13 mouse cellular contexts compared by ENCODE assay signal in the genomic region with DNA sequence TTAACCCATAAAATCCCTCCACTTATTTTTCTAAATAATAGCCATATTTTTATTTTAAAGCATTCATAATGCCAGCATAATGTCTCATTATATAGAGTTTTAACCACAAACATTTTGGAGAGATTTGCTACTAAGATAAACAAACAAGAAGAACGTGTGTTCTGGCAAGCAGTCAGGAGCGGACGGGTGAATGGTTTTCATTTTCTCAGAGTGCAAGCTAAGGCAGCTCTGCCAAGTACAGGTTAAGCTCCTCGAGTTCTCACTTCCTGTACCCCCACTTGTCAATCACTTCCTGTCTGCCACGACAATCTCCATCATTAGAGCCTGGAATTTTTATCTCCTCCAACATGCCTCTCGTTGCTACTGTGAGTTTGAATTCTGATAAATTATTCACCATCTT. TPM values are rescaled to one million over a fixed set of nuclear protein-coding genes. Genes with fewer than 3 reads are reported as not detected.
DNase-seq lines count a peak whose midpoint lies in the region; ATAC-seq lines count a peak whose summit lies in the region.
"Had no signal": no experiment of that assay in that cellular context is flagged by ENCODE, and none has a peak within 500 bp of the region (broad histone marks: within the 10 kb centered on the region; RNA-seq: fewer than 3 reads in every experiment).

No protein-coding gene starts in this region.

- H3K4me1 ChIP-seq in heart, embryonic 12.5 days (replicated peaks), result peaks cover 21% of the 10 kb centered on the region
- H3K4me1 ChIP-seq in embryonic facial prominence, embryonic 13.5 days, result peaks cover 77% of the 10 kb centered on the region
- peaks cover 53% of the 10 kb centered on the region for H3K4me1 ChIP-seq in midbrain, embryonic 12.5 days
- peaks cover 85% of the 10 kb centered on the region for H3K4me1 ChIP-seq in forebrain, embryonic 10.5 days
- H3K4me1 ChIP-seq: megakaryocyte, embryonic 14.5 days had no signal

- no peaks in the 10 kb centered on the region for H3K36me3 ChIP-seq in heart, embryonic 12.5 days
- no peaks in the 10 kb centered on the region for H3K36me3 ChIP-seq in embryonic facial prominence, embryonic 13.5 days
- H3K36me3 ChIP-seq in midbrain, embryonic 12.5 days, result 0 out of 2 replicates have a peak, but pooled peaks cover 7% of the 10 kb centered on the region
- no peaks in the 10 kb centered on the region for H3K36me3 ChIP-seq in forebrain, embryonic 10.5 days (replicated peaks)

- H3K9me3 ChIP-seq in heart, embryonic 12.5 days (replicated peaks), result no peaks in the 10 kb centered on the region
- H3K9me3 ChIP-seq in embryonic facial prominence, embryonic 13.5 days, result no peaks in the 10 kb centered on the region
- no peaks in the 10 kb centered on the region for H3K9me3 ChIP-seq in midbrain, embryonic 12.5 days
- no peaks in the 10 kb centered on the region for H3K9me3 ChIP-seq in forebrain, embryonic 10.5 days
- H3K9me3 ChIP-seq: megakaryocyte, embryonic 14.5 days had no signal

- peak overlapping the region; percentile 65 for H3K4me2 ChIP-seq in heart, embryonic 12.5 days
- H3K4me2 ChIP-seq in embryonic facial prominence, embryonic 13.5 days, result peak overlapping the region; percentile 54
- H3K4me2 ChIP-seq in midbrain, embryonic 12.5 days (replicated peaks), result peak overlapping the region; percentile 35; the same call in 1 of the 2 replicates

- no peak overlapping the region for H3K9ac ChIP-seq in heart, embryonic 12.5 days
- 0 out of 2 replicates have a peak overlapping the region, but pooled peaks have one; percentile 62 for H3K9ac ChIP-seq in embryonic facial prominence, embryonic 13.5 days
- H3K9ac ChIP-seq in midbrain, embryonic 12.5 days (replicated peaks), result no peak overlapping the region
- H3K9ac ChIP-seq: liver, postnatal 0 days had no signal

- H3K27ac ChIP-seq in heart, embryonic 12.5 days (ENCODE audit: poor library complexity, severe bottlenecking), result no peak overlapping the region
- peak overlapping the region; percentile 62; the same call in 1 of the 2 replicates for H3K27ac ChIP-seq in embryonic facial prominence, embryonic 13.5 days
- no peak overlapping the region; the same call in 1 of the 2 replicates for H3K27ac ChIP-seq in midbrain, embryonic 12.5 days (replicated peaks)
- no peak overlapping the region for H3K27ac ChIP-seq in forebrain, embryonic 10.5 days

- 22% methylated on average over 6 of the region's 6 CpGs for WGBS in heart, embryonic 12.5 days
- WGBS in embryonic facial prominence, embryonic 13.5 days, result 10% methylated on average over 6 of the region's 6 CpGs
- 56% methylated on average over 6 of the region's 6 CpGs for WGBS in midbrain, embryonic 12.5 days
- 55% methylated on average over 6 of the region's 6 CpGs for WGBS in forebrain, embryonic 10.5 days

- no peak for ATAC-seq in heart, embryonic 12.5 days (ENCODE audit: insufficient number of reproducible peaks, low FRiP score)
- ATAC-seq in embryonic facial prominence, embryonic 13.5 days (ENCODE audit: insufficient number of reproducible peaks, insufficient read depth, low FRiP score, low TSS enrichment, low read depth), result no peak
- ATAC-seq in midbrain, embryonic 12.5 days (ENCODE audit: low FRiP score, low read depth), result no peak
- ATAC-seq: liver, postnatal 0 days; Patski had no signal

- H3K27me3 ChIP-seq in heart, embryonic 12.5 days (replicated peaks), result peaks cover 58% of the 10 kb centered on the region
- H3K27me3 ChIP-seq in embryonic facial prominence, embryonic 13.5 days, result peaks cover 79% of the 10 kb centered on the region
- peaks cover 50% of the 10 kb centered on the region for H3K27me3 ChIP-seq in midbrain, embryonic 12.5 days
- peaks cover 94% of the 10 kb centered on the region for H3K27me3 ChIP-seq in forebrain, embryonic 10.5 days (ENCODE audit: poor library complexity, severe bottlenecking)

- peak overlapping the region; percentile 21; the same call in 1 of the 2 replicates for H3K4me3 ChIP-seq in heart, embryonic 12.5 days
- peak overlapping the region; percentile 22 for H3K4me3 ChIP-seq in embryonic facial prominence, embryonic 13.5 days
- H3K4me3 ChIP-seq in midbrain, embryonic 12.5 days, result no peak overlapping the region
- no peak overlapping the region for H3K4me3 ChIP-seq in forebrain, embryonic 10.5 days
- H3K4me3 ChIP-seq: megakaryocyte, embryonic 14.5 days had no signal

- no peak for DNase-seq in heart, adult 8-10 months (ENCODE audit: low spot score)
- DNase-seq in 3T3-L1 (ENCODE audit: low read depth, low spot score), result peak; percentile 60
- DNase-seq in ovary, postnatal 14 days (ENCODE audit: low spot score), result no peak
- no peak for DNase-seq in thymus, postnatal 25 days
- DNase-seq in forebrain, embryonic 10.5 days (ENCODE audit: extremely low spot score, low spot score), result no peak
- DNase-seq: adrenal gland, adult 8-10 months; cerebellum, adult 18-20 months; liver, postnatal 0 days had no signal

RNA-seq across cellular contexts. Expression of a gene that starts 13.4 kb away (rescaled TPM):
- polyA plus RNA-seq in heart, embryonic 12.5 days (2016; fragmentation: Nextera tagmentation; extraction: Ambion mirVana), result 0.61 and 0.65 TPM in 2 replicates
- total RNA-seq in heart, adult 8-10 months (2022), result 1 to 10 TPM; 5.0 to 9.3 (median 7.6) TPM
- 8.6 and 11.6 TPM in 2 replicates for polyA plus RNA-seq in embryonic facial prominence, embryonic 13.5 days (2015; fragmentation: Nextera tagmentation; extraction: Ambion mirVana)
- polyA plus RNA-seq in midbrain, embryonic 12.5 days (2016; fragmentation: Nextera tagmentation; extraction: Ambion mirVana), result 23.3 and 24.9 TPM in 2 replicates
- polyA plus RNA-seq in forebrain, embryonic 10.5 days (2016; fragmentation: Nextera tagmentation; extraction: Ambion mirVana), result 1.3 TPM in 2 replicates
- polyA plus RNA-seq: liver, postnatal 0 days had no signal

Comparison
In these comparisons a context has a peak if more than half of its experiments do, and no peak if none do; other contexts are left out.
1. H3K4me3 ChIP-seq: peak in heart, embryonic 12.5 days (single experiment) and embryonic facial prominence, embryonic 13.5 days (single experiment); none in midbrain, embryonic 12.5 days (single experiment) and forebrain, embryonic 10.5 days (single experiment).
2. Peak in every context shown above with its lines, with median percentiles within 50 percentile points of each other: H3K4me2 ChIP-seq.